Mouse (Mus musculus) CD4-positive, CD25-positive, alpha-beta regulatory T cell, adult 2 months (primary cell): ENCODE measurements around the gene Gpha2.

Source experiments
- DNase-seq: peaks from one replicate; pipeline ENCODE4 v3.0.0-alpha.2; 2012; ENCODE audit warnings: low read depth, low spot score

The Gpha2 gene

DNA sequence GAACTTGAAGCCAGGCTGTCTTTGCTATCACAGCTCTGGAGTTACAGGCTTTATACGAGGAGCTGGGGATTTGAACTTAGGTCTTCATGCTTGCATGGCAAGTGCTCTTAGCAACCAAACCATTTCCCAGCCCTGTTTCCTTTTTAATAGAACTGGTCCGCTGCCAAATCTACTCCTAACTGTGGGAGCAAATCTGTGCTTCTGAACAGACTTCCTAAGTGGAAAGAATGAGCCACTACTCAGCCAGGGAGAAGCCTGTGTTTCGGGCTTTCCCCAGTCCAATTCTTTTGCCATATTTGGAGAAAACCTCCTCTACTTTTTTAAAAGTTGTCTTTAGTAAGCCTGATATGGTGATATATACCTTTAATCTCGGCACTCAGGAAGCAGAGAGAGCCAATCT is 46.6 kb downstream of the Gpha2 start:
- DNase-seq, result no peak

DNA sequence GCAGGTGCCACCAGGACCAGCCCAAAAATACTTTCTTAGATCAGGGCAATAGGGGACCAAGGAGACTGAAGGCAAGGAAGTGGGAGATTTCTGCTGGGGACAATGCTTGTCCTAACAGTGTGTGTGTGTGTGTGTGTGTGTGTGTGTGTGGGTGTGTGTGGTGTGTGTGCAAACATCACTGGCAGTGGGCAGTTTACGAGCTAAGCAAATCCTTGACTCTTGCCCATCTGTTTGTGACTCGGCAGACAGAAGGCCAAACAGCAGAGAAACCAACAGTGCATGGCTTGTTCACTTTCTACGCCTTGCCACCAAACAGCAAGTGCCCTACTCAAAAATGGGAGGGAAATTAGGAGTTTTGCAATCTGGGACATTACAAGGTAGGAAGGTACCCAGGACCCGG is 47.4 kb downstream of the Gpha2 start:
- no peak for DNase-seq

DNA sequence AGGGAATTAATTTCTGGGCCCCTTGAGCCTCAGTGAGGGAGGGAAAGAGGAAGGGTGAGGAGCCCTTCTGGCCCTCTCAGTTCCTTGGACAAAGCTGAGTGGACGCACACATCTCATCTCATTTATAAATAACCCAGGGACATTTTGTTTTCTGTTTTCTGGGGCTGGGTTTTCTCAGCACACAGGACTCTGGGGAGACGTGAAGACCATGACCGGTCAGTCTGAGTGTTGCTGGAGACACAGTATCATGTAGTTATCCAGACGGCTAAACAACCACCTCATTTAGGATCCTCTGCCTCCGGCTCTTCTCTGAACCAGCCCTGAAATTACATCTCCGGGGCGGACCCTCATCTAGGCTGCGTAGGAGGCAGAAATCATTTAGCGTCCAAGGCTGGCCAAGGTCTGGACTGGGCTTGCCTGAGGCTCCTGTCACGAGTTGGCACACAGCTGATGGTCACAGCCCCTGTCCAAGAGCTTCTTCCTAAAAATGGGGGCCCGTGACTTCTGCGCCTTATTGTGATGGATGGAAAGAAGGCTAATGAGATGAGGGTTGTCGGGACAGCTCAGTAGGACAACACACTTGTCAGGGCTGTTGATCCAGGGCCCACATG is 47.9 kb downstream of the Gpha2 start:
- no peak for DNase-seq

DNA sequence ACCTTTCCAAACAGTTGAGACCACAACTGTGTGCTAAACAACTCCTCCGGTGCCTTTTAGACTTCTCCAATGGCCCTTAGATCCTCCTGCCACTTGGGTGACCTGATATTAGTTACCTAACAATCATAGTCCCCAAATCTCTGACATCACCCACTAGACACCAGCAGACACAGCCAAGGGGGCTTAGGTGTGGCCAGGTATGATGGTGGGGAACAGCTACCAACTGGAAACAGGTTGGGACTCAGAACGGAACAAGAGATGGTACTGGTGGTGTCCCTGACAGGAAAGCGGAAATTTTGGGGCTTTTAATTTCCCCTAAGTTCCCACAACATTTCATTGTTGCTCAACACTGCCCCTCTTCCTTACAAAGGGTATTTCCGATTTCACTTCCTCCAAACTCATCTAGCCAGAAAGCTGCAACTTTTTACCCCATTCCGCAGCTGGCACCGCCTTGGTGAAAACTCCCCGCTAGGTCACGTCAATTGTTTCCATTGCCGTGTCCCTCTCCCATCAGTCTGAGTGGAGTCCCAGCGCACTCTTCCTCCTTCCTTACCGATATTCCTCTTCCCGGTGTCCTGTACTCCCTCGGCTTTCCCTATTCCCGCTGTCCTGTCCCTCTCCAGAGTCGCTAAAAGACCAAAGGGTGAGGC is 49.7 kb downstream of the Gpha2 start:
- peak; percentile 78 for DNase-seq

GRCm38 (mm10) chr19:6276426-6277421 is 50.5 kb downstream of the Gpha2 start, which contains the start of gene Ehd1:
TSS of gene Ehd1 (plus strand) at chr19:6276725.
- peak; percentile 98 for DNase-seq
